27 mouse cellular contexts compared by ENCODE assay signal in the genomic region with DNA sequence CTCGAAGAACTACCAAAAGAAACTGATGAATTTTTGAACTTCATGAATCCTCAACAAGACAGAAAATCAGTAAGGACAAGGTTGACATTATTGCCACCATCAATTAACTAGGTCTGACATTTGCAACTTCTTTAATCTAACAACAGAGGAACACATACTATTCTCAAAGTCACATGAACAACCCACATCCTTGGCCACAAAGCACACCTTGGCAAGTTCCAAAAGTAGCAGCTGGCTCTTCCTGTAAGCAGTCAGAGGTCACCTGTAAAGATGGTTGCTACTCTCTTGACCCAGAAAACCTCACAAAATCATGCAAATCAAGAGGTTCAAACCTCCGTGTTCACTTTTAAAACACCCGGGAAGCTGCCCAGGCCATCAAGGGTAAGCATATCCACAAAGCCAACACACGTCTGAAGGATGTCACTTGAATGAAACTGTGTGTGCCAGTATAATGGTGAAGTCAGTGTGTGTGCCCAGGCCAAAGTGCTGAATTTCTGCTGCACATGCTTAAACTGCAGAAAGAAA. TPM values are rescaled to one million over a fixed set of nuclear protein-coding genes. Genes with fewer than 3 reads are reported as not detected.
A peak's percentile ranks its signal among the peaks of the same experiment; 100 is the strongest.
DNase-seq lines count a peak whose midpoint lies in the region; ATAC-seq and TF ChIP-seq lines count a peak whose summit lies in the region.
"Had no signal": no experiment of that assay in that cellular context is flagged by ENCODE, and none has a peak within 500 bp of the region (broad histone marks: within the 10 kb centered on the region; RNA-seq: fewer than 3 reads in every experiment).

No protein-coding gene starts in this region.

- H3K4me1 ChIP-seq in spleen, adult 2 months (ENCODE audit: control insufficient read depth, insufficient read depth, insufficient read length), result peaks cover 19% of the 10 kb centered on the region
- peaks cover 35% of the 10 kb centered on the region for H3K4me1 ChIP-seq in thymus, adult 2 months (replicated peaks; ENCODE audit: control insufficient read depth, insufficient read depth, low read length)
- 0 out of 2 replicates have a peak, but pooled peaks cover 3% of the 10 kb centered on the region for H3K4me1 ChIP-seq in hindbrain, embryonic 12.5 days
- no peaks in the 10 kb centered on the region for H3K4me1 ChIP-seq in hindbrain, embryonic 16.5 days (ENCODE audit: control insufficient read depth, insufficient read depth, low read depth, low read length)
- H3K4me1 ChIP-seq: embryonic facial prominence, embryonic 15.5 days; stomach, embryonic 15.5 days had no signal

- H3K36me3 ChIP-seq in spleen, adult 2 months (ENCODE audit: control insufficient read depth, insufficient read depth, low read length), result no peaks in the 10 kb centered on the region; the same call in 1 of the 2 replicates
- no peaks in the 10 kb centered on the region for H3K36me3 ChIP-seq in thymus, adult 2 months (ENCODE audit: control insufficient read depth, insufficient read depth, low read length)
- H3K36me3 ChIP-seq in hindbrain, embryonic 12.5 days, result no peaks in the 10 kb centered on the region
- H3K36me3 ChIP-seq in hindbrain, embryonic 16.5 days (ENCODE audit: control insufficient read depth, insufficient read depth, low read length), result no peaks in the 10 kb centered on the region
- H3K36me3 ChIP-seq: embryonic facial prominence, embryonic 15.5 days; forebrain, embryonic 10.5 days; neural tube, embryonic 13.5 days; stomach, embryonic 15.5 days had no signal

- H3K9me3 ChIP-seq in hindbrain, embryonic 12.5 days (replicated peaks), result no peaks in the 10 kb centered on the region
- no peaks in the 10 kb centered on the region for H3K9me3 ChIP-seq in hindbrain, embryonic 16.5 days (ENCODE audit: control insufficient read depth, low read length)
- H3K9me3 ChIP-seq: embryonic facial prominence, embryonic 15.5 days; forebrain, embryonic 10.5 days; neural tube, embryonic 13.5 days; stomach, embryonic 15.5 days had no signal

- no peak overlapping the region for H3K4me3 ChIP-seq in spleen, adult 2 months (ENCODE audit: extremely low read depth, insufficient read depth, insufficient read length)
- no peak overlapping the region for H3K4me3 ChIP-seq in thymus, adult 2 months (ENCODE audit: control insufficient read depth, insufficient read depth, low read length)
- no peak overlapping the region for H3K4me3 ChIP-seq in hindbrain, embryonic 12.5 days
- H3K4me3 ChIP-seq in hindbrain, embryonic 16.5 days (ENCODE audit: low read length), result no peak overlapping the region
- H3K4me3 ChIP-seq: embryonic facial prominence, embryonic 15.5 days; forebrain, embryonic 10.5 days; neural tube, embryonic 13.5 days; stomach, embryonic 15.5 days had no signal

- TF ChIP-seq CTCF in spleen, adult 2 months (IDR thresholded peaks at IDR 0.05; ENCODE audit: extremely low read depth, insufficient read depth, insufficient read length, insufficient replicate concordance), result no peak
- no peak for TF ChIP-seq CTCF in thymus, adult 2 months (IDR thresholded peaks at IDR 0.05; ENCODE audit: borderline replicate concordance, control insufficient read depth, extremely low read depth, insufficient read depth, low read length, poor library complexity)

- DNase-seq in spleen, adult 2 months (ENCODE audit: low read depth in 1 of 2, low spot score in 2 of 2), result peak; percentile 15 to 31
- DNase-seq in spleen, postnatal 4 days (ENCODE audit: low spot score in 2 of 2), result no peak
- DNase-seq in T-cell, adult 2 months (ENCODE audit: low spot score), result peak; percentile 68
- DNase-seq in thymus, adult 2 months, result peak; percentile 71
- no peak for DNase-seq in adrenal gland, adult 8-10 months
- DNase-seq: embryo, embryonic 11 days; gastrocnemius, postnatal 14 days; heart, postnatal 36 days; kidney, adult 9 months; kidney, postnatal 36 days; liver; liver, postnatal 0 days; lung, postnatal 14 days; right cerebral cortex, postnatal 4 days had no signal

- H3K27ac ChIP-seq in spleen, adult 2 months (ENCODE audit: insufficient read depth, low read length), result peak overlapping the region; percentile 60
- H3K27ac ChIP-seq in thymus, adult 2 months (ENCODE audit: control insufficient read depth, insufficient read depth, low read length), result peak overlapping the region; percentile 97
- H3K27ac ChIP-seq in hindbrain, embryonic 12.5 days, result no peak overlapping the region
- no peak overlapping the region for H3K27ac ChIP-seq in hindbrain, embryonic 16.5 days (ENCODE audit: low read depth, low read length)
- H3K27ac ChIP-seq: embryonic facial prominence, embryonic 15.5 days; forebrain, embryonic 10.5 days; neural tube, embryonic 13.5 days; stomach, embryonic 15.5 days had no signal

- no peak for TF ChIP-seq POLR2A in spleen, adult 2 months (IDR thresholded peaks at IDR 0.05; ENCODE audit: low read depth, low read length)
- TF ChIP-seq POLR2A in thymus, adult 2 months (IDR thresholded peaks at IDR 0.05; ENCODE audit: control insufficient read depth, extremely low read depth, insufficient read depth, low read length, poor library complexity), result no peak

- 23% methylated on average over 4 of the region's 4 CpGs for WGBS in spleen, adult 2 months
- WGBS in thymus, adult 2 months, result 8% methylated on average over 4 of the region's 4 CpGs
- 93% methylated on average over 4 of the region's 4 CpGs for WGBS in hindbrain, embryonic 12.5 days
- 94% methylated on average over 4 of the region's 4 CpGs for WGBS in hindbrain, embryonic 16.5 days

- no peak for ATAC-seq in hindbrain, embryonic 12.5 days (ENCODE audit: low FRiP score)
- no peak for ATAC-seq in hindbrain, embryonic 16.5 days
- ATAC-seq: liver, postnatal 0 days had no signal

- H3K27me3 ChIP-seq in spleen, adult 2 months (ENCODE audit: control insufficient read depth, insufficient read depth, low read length), result no peaks in the 10 kb centered on the region
- no peaks in the 10 kb centered on the region for H3K27me3 ChIP-seq in thymus, adult 2 months (ENCODE audit: control insufficient read depth, insufficient read depth, low read length)
- no peaks in the 10 kb centered on the region for H3K27me3 ChIP-seq in hindbrain, embryonic 12.5 days
- no peaks in the 10 kb centered on the region for H3K27me3 ChIP-seq in hindbrain, embryonic 16.5 days (replicated peaks; ENCODE audit: control insufficient read depth, insufficient read depth, low read length)
- H3K27me3 ChIP-seq: embryonic facial prominence, embryonic 15.5 days; neural tube, embryonic 13.5 days; stomach, embryonic 15.5 days had no signal

- no peak overlapping the region for H3K9ac ChIP-seq in hindbrain, embryonic 12.5 days
- H3K9ac ChIP-seq in hindbrain, embryonic 16.5 days (ENCODE audit: low read depth, low read length), result no peak overlapping the region
- H3K9ac ChIP-seq: embryonic facial prominence, embryonic 15.5 days; liver, postnatal 0 days; neural tube, embryonic 13.5 days; stomach, embryonic 15.5 days had no signal

- H3K4me2 ChIP-seq in hindbrain, embryonic 12.5 days (replicated peaks), result no peak overlapping the region
- H3K4me2 ChIP-seq in hindbrain, embryonic 16.5 days (ENCODE audit: low read length), result no peak overlapping the region
- H3K4me2 ChIP-seq: embryonic facial prominence, embryonic 15.5 days; heart, embryonic 11.5 days; neural tube, embryonic 13.5 days; stomach, embryonic 15.5 days had no signal

RNA-seq across cellular contexts. Expression of a gene that starts 12.5 kb away (rescaled TPM):
- polyA plus RNA-seq in spleen, adult 2 months (2012; rRNA removed), result 144 and 162 TPM in 2 replicates
- polyA plus RNA-seq in thymus, adult 2 months (2012; rRNA removed), result 489 and 518 TPM in 2 replicates
- total RNA-seq in adrenal gland, adult 8-10 months (2022), result 100 to 1,000 TPM; 137 to 164 (median 150) TPM
- polyA plus RNA-seq in hindbrain, embryonic 12.5 days (2016; fragmentation: Nextera tagmentation; extraction: Ambion mirVana), result 190 and 204 TPM in 2 replicates
- 155 and 168 TPM in 2 replicates for polyA plus RNA-seq in hindbrain, embryonic 16.5 days (2015; fragmentation: Nextera tagmentation; extraction: Ambion mirVana)

RNA-seq across cellular contexts. Expression of a gene that starts 49.6 kb away (rescaled TPM):
- polyA plus RNA-seq in spleen, adult 2 months (2012; rRNA removed), result 65.0 and 70.8 TPM in 2 replicates
- polyA plus RNA-seq in thymus, adult 2 months (2012; rRNA removed), result 55.8 and 58.6 TPM in 2 replicates
- 10 to 100 TPM; 41.1 to 65.1 (median 54.5) TPM for total RNA-seq in adrenal gland, adult 8-10 months (2022)
- polyA plus RNA-seq in hindbrain, embryonic 12.5 days (2016; fragmentation: Nextera tagmentation; extraction: Ambion mirVana), result 37.3 and 38.5 TPM in 2 replicates
- 42.4 and 45.5 TPM in 2 replicates for polyA plus RNA-seq in hindbrain, embryonic 16.5 days (2015; fragmentation: Nextera tagmentation; extraction: Ambion mirVana)

RNA-seq across cellular contexts. Expression of a gene that starts 56.0 kb away (rescaled TPM):
- not detected in 2 replicates for polyA plus RNA-seq in spleen, adult 2 months (2012; rRNA removed)
- not detected in 2 replicates for polyA plus RNA-seq in thymus, adult 2 months (2012; rRNA removed)
- not detected for total RNA-seq in adrenal gland, adult 8-10 months (2022)
- not detected in 2 replicates for polyA plus RNA-seq in hindbrain, embryonic 12.5 days (2016; fragmentation: Nextera tagmentation; extraction: Ambion mirVana)
- polyA plus RNA-seq in hindbrain, embryonic 16.5 days (2015; fragmentation: Nextera tagmentation; extraction: Ambion mirVana), result not detected in 2 replicates
- total RNA-seq: adrenal gland, postnatal 4 days; gastrocnemius, postnatal 14 days; heart, postnatal 36 days; layer of hippocampus, postnatal 25 days; left cerebral cortex, postnatal 25 days; megakaryocyte-erythroid progenitor cell, adult 5-6 weeks had no signal
- polyA plus RNA-seq: embryonic facial prominence, embryonic 15.5 days; forebrain, embryonic 10.5 days; heart, embryonic 11.5 days; intestine, embryonic 14.5 days; liver, postnatal 0 days; neural tube, embryonic 13.5 days; stomach, embryonic 15.5 days; urinary bladder, adult 2 months had no signal

Comparison
In these comparisons a context has a peak if more than half of its experiments do, and no peak if none do; other contexts are left out.
1. DNase-seq: peak in spleen, adult 2 months (2 of 2), T-cell, adult 2 months (single experiment) and thymus, adult 2 months (single experiment); none in spleen, postnatal 4 days (0 of 2) and adrenal gland, adult 8-10 months (single experiment).
2. H3K27ac ChIP-seq: peak in spleen, adult 2 months (single experiment) and thymus, adult 2 months (single experiment); none in hindbrain, embryonic 12.5 days (single experiment) and hindbrain, embryonic 16.5 days (single experiment).